Mouse (Mus musculus) layer of hippocampus, adult 6 months (tissue): ENCODE results near the gene Btbd11. TPM values are rescaled to one million over a fixed set of nuclear protein-coding genes. Genes with fewer than 3 reads are reported as not detected.

Experiments
- long read RNA-seq, 2 experiments: library from polyadenylated mRNA; unstranded; transcript quantifications; one replicate each; pipeline ENCODE4 v2.0.0; 2019 to 2020
- polyA plus RNA-seq: library from polyadenylated mRNA; unstranded; fragments of <200 nt; fragmentation: Nextera tagmentation; gene quantifications from 2 replicates; pipeline ENCODE4 v1.2.3, GENCODE M21; 2021

The Btbd11 gene
- polyA plus RNA-seq: 4.9 and 5.3 TPM in 2 replicates
- long read RNA-seq, experiment 1, partial matches to known transcripts: 8 of 9 reads
- long read RNA-seq, experiment 1, other reads (novel, unspliced or antisense): 0 of 9 reads
- long read RNA-seq, experiment 2, full-length matches to known transcripts: 30 of 82 reads
- long read RNA-seq, experiment 2, partial matches to known transcripts: 37 of 82 reads
- long read RNA-seq, experiment 2, other reads (novel, unspliced or antisense): 15 of 82 reads

GRCm38 (mm10) chr10:85386605-85387218 lies at the start of gene Btbd11:
Gene Btbd11 (plus strand): TSS chr10:85386814.

Other genes with a start within 250 kb of the Btbd11 start
- gene Cry1, start 201.8 kb upstream of the Btbd11 start, polyA plus RNA-seq: 13.0 and 14.8 TPM in 2 replicates